Mouse (Mus musculus): ENCODE results near the gene Ogg1.

GRCm38 (mm10) chr6:113344321-113344720 lies 17.5 kb downstream of the Ogg1 start:
- TF ChIP-seq CTCF (IDR thresholded peaks at IDR 0.05; ENCODE audit: extremely low read depth, insufficient read depth, insufficient read length, insufficient replicate concordance) (no peak), POLR2A (IDR thresholded peaks at IDR 0.05; ENCODE audit: low read depth, low read length) (no peak)

All from spleen, adult 2 months (tissue).